Mouse (Mus musculus) CH12.LX (cell line): ENCODE measurements around the gene Cgas. TPM values are rescaled to one million over a fixed set of nuclear protein-coding genes. Genes with fewer than 3 reads are reported as not detected.
A peak's percentile ranks its signal among the peaks of the same experiment; 100 is the strongest.

ENCODE experiments used
- DNase-seq: peaks from one replicate; pipeline ENCODE4 v3.0.0-alpha.2; 2013; ENCODE audit errors: extremely low read depth
- H3K27ac ChIP-seq: 2 replicates; pipeline ENCODE4 v1.5.1; 2012; ENCODE audit warnings: low read depth, mild to moderate bottlenecking, control low read depth, moderate library complexity; ENCODE audit not compliant: insufficient read depth
- H3K27me3 ChIP-seq: replicated peaks from 2 replicates; pipeline ENCODE3; 2012; ENCODE audit warnings: inconsistent platforms
- H3K36me3 ChIP-seq, 2 experiments: replicated peaks in 1 of 2; 2 replicates each; pipeline versions ENCODE3 to v1.6.1; 2012; ENCODE audit warnings: inconsistent platforms in 1 of 2, low read length in 1 of 2, mild to moderate bottlenecking in 1 of 2, mixed read lengths in 1 of 2, moderate library complexity in 1 of 2; ENCODE audit not compliant: control insufficient read depth in 1 of 2, insufficient read depth in 1 of 2
- H3K4me1 ChIP-seq, 2 experiments: 2 replicates each; pipeline ENCODE4 v1.6.1; 2012; ENCODE audit warnings: inconsistent platforms in 1 of 2, moderate library complexity in 1 of 2; ENCODE audit not compliant: insufficient read depth in 2 of 2, control insufficient read depth in 1 of 2
- H3K4me2 ChIP-seq: 2 replicates; pipeline ENCODE4 v1.6.1; 2012; ENCODE audit warnings: low read depth, mild to moderate bottlenecking, control low read depth; ENCODE audit not compliant: poor library complexity, insufficient read depth, severe bottlenecking
- H3K4me3 ChIP-seq, 3 experiments: fragments of 150-350 bp in 1 of 3; sonication (generic) in 1 of 3; replicated peaks in 1 of 3; 2 replicates each; pipeline versions ENCODE3 to v1.5.1; 2011 to 2012; ENCODE audit warnings: low read depth in 2 of 3, low read length in 2 of 3, mild to moderate bottlenecking in 2 of 3, moderate library complexity in 2 of 3, control low read depth in 1 of 3, improper control_type of control experiment in 1 of 3, inconsistent platforms in 1 of 3, mixed read lengths in 1 of 3; ENCODE audit not compliant: poor library complexity in 1 of 3
- H3K79me2 ChIP-seq: replicated peaks from 2 replicates; pipeline ENCODE4 v1.6.1; 2012; ENCODE audit warnings: mild to moderate bottlenecking, moderate library complexity; ENCODE audit not compliant: control insufficient read depth, poor library complexity, insufficient read depth, severe bottlenecking; ENCODE audit errors: extremely low read depth
- H3K9ac ChIP-seq: 2 replicates; pipeline ENCODE4 v1.6.1; 2012; ENCODE audit warnings: low read depth, mild to moderate bottlenecking, control low read depth, moderate library complexity; ENCODE audit not compliant: insufficient read depth
- H3K9me3 ChIP-seq: replicated peaks from 2 replicates; pipeline ENCODE3; 2012; ENCODE audit warnings: low read length, inconsistent platforms, mixed read lengths
- CHD2 ChIP-seq: IDR thresholded peaks from 2 replicates; pipeline ENCODE4 v1.6.1; 2011; ENCODE audit warnings: low read length, improper control_type of control experiment
- CTCF ChIP-seq, 2 experiments: IDR thresholded peaks in 1 of 2; conservative IDR thresholded peaks in 1 of 2; 2 replicates each; pipeline ENCODE4 v1.5.1; 2011 to 2012; ENCODE audit warnings: low read depth in 2 of 2, low read length in 2 of 2, improper control_type of control experiment in 1 of 2, inconsistent platforms in 1 of 2, mild to moderate bottlenecking in 1 of 2, moderate library complexity in 1 of 2
- EP300 ChIP-seq: IDR thresholded peaks from 2 replicates; pipeline ENCODE4 v1.6.1; 2011; ENCODE audit warnings: low read length, improper control_type of control experiment
- ETS1 ChIP-seq: conservative IDR thresholded peaks from 2 replicates; pipeline ENCODE4 v1.6.1; 2012; ENCODE audit warnings: low read depth, mild to moderate bottlenecking, inconsistent platforms, low read length, improper control_type of control experiment, moderate library complexity
- GABPA ChIP-seq: IDR thresholded peaks from 2 replicates; pipeline ENCODE4 v1.6.1; 2012; ENCODE audit warnings: low read depth, low read length, improper control_type of control experiment, inconsistent platforms; ENCODE audit not compliant: insufficient replicate concordance
- IRF4 ChIP-seq: IDR thresholded peaks from 2 replicates; pipeline ENCODE4 v1.6.1; 2014; ENCODE audit warnings: low read depth, mild to moderate bottlenecking, inconsistent platforms, low read length, improper control_type of control experiment
- JUND ChIP-seq: conservative IDR thresholded peaks from 2 replicates; pipeline ENCODE4 v1.6.1; 2011; ENCODE audit warnings: low read depth, low read length, improper control_type of control experiment
- MAFK ChIP-seq: IDR thresholded peaks from 2 replicates; pipeline ENCODE4 v1.6.1; 2011; ENCODE audit warnings: low read length, improper control_type of control experiment; ENCODE audit not compliant: insufficient replicate concordance
- MAX ChIP-seq: IDR thresholded peaks from 2 replicates; pipeline ENCODE4 v1.6.1; 2011; ENCODE audit warnings: low read length, improper control_type of control experiment
- MEF2A ChIP-seq: IDR thresholded peaks from 2 replicates; pipeline ENCODE4 v1.6.1; 2014; ENCODE audit warnings: low read depth, mild to moderate bottlenecking, inconsistent platforms, low read length, improper control_type of control experiment, borderline replicate concordance
- MXI1 ChIP-seq: IDR thresholded peaks from 2 replicates; pipeline ENCODE4 v1.6.1; 2011; ENCODE audit warnings: mild to moderate bottlenecking, low read depth, low read length, improper control_type of control experiment
- MYC ChIP-seq: IDR thresholded peaks from 2 replicates; pipeline ENCODE4 v1.6.1; 2011; ENCODE audit warnings: low read depth, mild to moderate bottlenecking, improper control_type of control experiment, low read length
- NELFE ChIP-seq: IDR thresholded peaks from 2 replicates; pipeline ENCODE4 v1.6.1; 2011; ENCODE audit warnings: low read depth, low read length, improper control_type of control experiment
- POLR2AphosphoS2 ChIP-seq: IDR thresholded peaks from 2 replicates; pipeline ENCODE4 v1.6.1; 2011; ENCODE audit warnings: low read depth, low read length, improper control_type of control experiment
- RAD21 ChIP-seq: IDR thresholded peaks from 2 replicates; pipeline ENCODE4 v1.6.1; 2011; ENCODE audit warnings: low read depth, mild to moderate bottlenecking, low read length, improper control_type of control experiment, moderate library complexity
- SIN3A ChIP-seq: IDR thresholded peaks from 2 replicates; pipeline ENCODE4 v1.6.1; 2012; ENCODE audit warnings: low read length, improper control_type of control experiment, inconsistent platforms
- TBP ChIP-seq: conservative IDR thresholded peaks from 2 replicates; pipeline ENCODE4 v1.6.1; 2011; ENCODE audit warnings: low read depth, low read length, improper control_type of control experiment
- UBTF ChIP-seq: IDR thresholded peaks from 2 replicates; pipeline ENCODE4 v1.6.1; 2012; ENCODE audit warnings: low read depth, mild to moderate bottlenecking, inconsistent platforms, low read length, improper control_type of control experiment, moderate library complexity
- USF1 ChIP-seq: IDR thresholded peaks from 2 replicates; pipeline ENCODE4 v1.6.1; 2014; ENCODE audit warnings: low read depth, mild to moderate bottlenecking, inconsistent platforms, low read length, improper control_type of control experiment
- USF2 ChIP-seq: conservative IDR thresholded peaks from 2 replicates; pipeline ENCODE4 v1.6.1; 2011; ENCODE audit warnings: low read depth, low read length, improper control_type of control experiment
- ZC3H11A ChIP-seq: IDR thresholded peaks from 2 replicates; pipeline ENCODE4 v1.6.1; 2012; ENCODE audit warnings: low read depth, mild to moderate bottlenecking, inconsistent platforms, low read length, improper control_type of control experiment
- ZMIZ1 ChIP-seq: IDR thresholded peaks from 2 replicates; pipeline ENCODE4 v1.6.1; 2012; ENCODE audit warnings: low read depth, mild to moderate bottlenecking, inconsistent platforms, low read length, improper control_type of control experiment
- ZNF384 ChIP-seq: IDR thresholded peaks from 2 replicates; pipeline ENCODE4 v1.6.1; 2012; ENCODE audit warnings: low read depth, low read length, improper control_type of control experiment, inconsistent platforms
- dilution Hi-C: fragments of 300-500 bp; cut with MboI; formaldehyde crosslinking; loops from 2 replicates; pipeline ENCODE4 v1.14.3; 2020; ENCODE audit warnings: low sequenced_read_pairs; ENCODE audit not compliant: extremely low pct_unique_long_range_greater_than_20kb, extremely low pct_ligation_motif_present
- in situ Hi-C: fragments of 300-500 bp; cut with MboI; formaldehyde crosslinking; loops from 3 replicates; pipeline ENCODE4 v1.14.3; 2019; ENCODE audit warnings: low sequenced_read_pairs, low pct_ligation_motif_present, low pct_unique_long_range_greater_than_20kb, mixed read lengths
- polyA plus RNA-seq: library from polyadenylated mRNA; unstranded; fragments of >175 nt; gene quantifications from 2 replicates; pipeline ENCODE4 v1.2.1, GENCODE M21; 2012; ENCODE audit warnings: low read depth; ENCODE audit not compliant: insufficient read length
- total RNA-seq, 2 experiments: library from RNA; depleted of rRNA; stranded (reverse); fragments of 300-350 nt in 1 of 2; fragments of >200 nt in 1 of 2; gene quantifications; 2 replicates each; pipeline ENCODE4 v1.2.3; 2012 to 2014

The Cgas gene
- total and polyA plus RNA-seq, 3 experiments = not detected

- no peak for TF ChIP-seq MEF2A
- no peak; the same call in 1 of the 2 replicates for TF ChIP-seq MYC
- peak; percentile 98 for TF ChIP-seq ZMIZ1
- TF ChIP-seq ZC3H11A = no peak
- peak; percentile 30; the same call in 1 of the 2 replicates for TF ChIP-seq JUND
- TF ChIP-seq NELFE = peak; percentile 63; the same call in 1 of the 2 replicates
- peak; percentile 74 for TF ChIP-seq SIN3A
- TF ChIP-seq EP300 = no peak
- 0 out of 2 replicates have a peak, but pooled peaks have one; percentile 1 for TF ChIP-seq USF2
- no peak for TF ChIP-seq RAD21
- 0 out of 2 replicates have a peak, but pooled peaks have one; percentile 29 for TF ChIP-seq UBTF
- TF ChIP-seq MAX = peak; percentile 70
- no peak for TF ChIP-seq GABPA
- no peak for TF ChIP-seq IRF4
- TF ChIP-seq USF1 = no peak
- TF ChIP-seq CTCF (conservative IDR thresholded peaks at IDR 0.05 in 1 of 2, IDR thresholded peaks at IDR 0.05 in 1 of 2; ENCODE audit: low read depth in 2 of 2, low read length in 2 of 2) = peak in 1 of 2 experiments; percentile 12; a peak in 2 of 4 replicates
- peak; percentile 100 for TF ChIP-seq POLR2AphosphoS2
Measured at GRCm38 (mm10) chr9:78476531-78477020, 33.5 kb upstream of the Cgas start (continued).

GRCm38 (mm10) chr9:78475873-78476272 lies 32.8 kb upstream of the Cgas start:
- dilution Hi-C loops = no loop called here
- H3K36me3 ChIP-seq = peaks cover 65 to 71% of the 10 kb centered on the region in 2 experiments

More at GRCm38 (mm10) chr9:78475873-78476272, 32.8 kb upstream of the Cgas start:
- H3K27ac ChIP-seq = no peak overlapping the region
- peaks cover 0 to 7% of the 10 kb centered on the region in 2 experiments; a peak in 2 of 4 replicates for H3K4me1 ChIP-seq
- no peak overlapping the region for H3K4me2 ChIP-seq
- TF ChIP-seq JUND (no peak), CHD2 (no peak), UBTF (no peak), MAX (no peak), ETS1 (no peak), MAFK (peak; percentile 49; the same call in 1 of the 2 replicates), ZNF384 (peak; percentile 21; the same call in 1 of the 2 replicates), MXI1 (no peak), TBP (peak; percentile 96), RAD21 (no peak)
- no peak overlapping the region for H3K4me3 ChIP-seq
- in situ Hi-C loops = no loop called here
- H3K9ac ChIP-seq = no peak overlapping the region
- peak; percentile 63 for DNase-seq
- H3K27me3 ChIP-seq = no peaks in the 10 kb centered on the region
- H3K79me2 ChIP-seq = peaks cover 25% of the 10 kb centered on the region
- no peaks in the 10 kb centered on the region for H3K9me3 ChIP-seq
